Mouse (Mus musculus): Measurements from ENCODE around the gene Mta1. TPM values are rescaled to one million over a fixed set of nuclear protein-coding genes. Genes with fewer than 3 reads are reported as not detected.
A peak's percentile ranks its signal among the peaks of the same experiment; 100 is the strongest.

Mta1 gene
- polyA plus RNA-seq, 1 experiment from 2014 or later = 4.9 TPM

DNA sequence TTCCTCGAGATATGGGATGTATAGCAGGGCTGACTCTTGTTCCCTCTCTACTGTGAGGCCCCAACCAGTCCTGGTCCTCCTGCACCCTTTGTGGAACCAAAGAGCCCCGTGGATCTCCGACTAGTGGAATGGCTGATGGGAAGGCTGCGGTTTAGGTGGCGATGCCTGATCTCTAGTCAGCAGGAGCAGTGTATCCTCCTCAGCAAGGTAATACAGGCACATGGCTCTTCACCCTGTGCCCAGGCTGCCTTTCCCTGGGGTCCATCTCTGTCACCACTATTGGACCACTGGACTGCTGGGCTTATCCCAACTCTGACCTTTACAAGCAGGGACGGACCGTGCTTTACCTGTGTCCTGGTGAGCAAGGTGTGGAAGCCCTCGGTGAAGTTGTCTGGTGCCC lies 59.4 kb downstream of the Mta1 start:
- Histone ChIP-seq H3K4me2 (replicated peaks; ENCODE audit: low read depth) (peak overlapping the region; percentile 88), H3K36me3 (ENCODE audit: control insufficient read depth, insufficient read depth) (peaks cover 10% of the 10 kb centered on the region), H3K4me1 (replicated peaks; ENCODE audit: control insufficient read depth, insufficient read depth, low read length) (peaks cover 3% of the 10 kb centered on the region), H3K27me3 (replicated peaks; ENCODE audit: control insufficient read depth, insufficient read depth, low read length) (no peaks in the 10 kb centered on the region), H3K9me3 (ENCODE audit: control insufficient read depth) (no peaks in the 10 kb centered on the region), H3K27ac (ENCODE audit: low read depth, low read length) (no peak overlapping the region), H3K4me3 (ENCODE audit: low read depth, low read length) (no peak overlapping the region), H3K9ac (ENCODE audit: low read depth, low read length) (no peak overlapping the region)
- ATAC-seq = no peak
- 81% methylated on average over 8 of the region's 8 CpGs for WGBS
- no peak for TF ChIP-seq CTCF (IDR thresholded peaks at IDR 0.05; ENCODE audit: low read depth)

GRCm38 (mm10) chr12:113157971-113158370 lies 59.9 kb downstream of the Mta1 start:
- Histone ChIP-seq H3K27me3 (replicated peaks; ENCODE audit: control insufficient read depth, insufficient read depth, low read length) (no peaks in the 10 kb centered on the region), H3K4me1 (replicated peaks; ENCODE audit: control insufficient read depth, insufficient read depth, low read length) (peaks cover 3% of the 10 kb centered on the region; the same call in 1 of the 2 replicates), H3K4me2 (replicated peaks; ENCODE audit: low read depth) (no peak overlapping the region), H3K27ac (ENCODE audit: low read depth, low read length) (no peak overlapping the region), H3K4me3 (ENCODE audit: low read depth, low read length) (no peak overlapping the region), H3K36me3 (ENCODE audit: control insufficient read depth, insufficient read depth) (peaks cover 12% of the 10 kb centered on the region), H3K9ac (ENCODE audit: low read depth, low read length) (no peak overlapping the region), H3K9me3 (ENCODE audit: control insufficient read depth) (no peaks in the 10 kb centered on the region)
- 95% methylated on average over 8 of the region's 8 CpGs for WGBS
- no peak for ATAC-seq
- TF ChIP-seq CTCF (IDR thresholded peaks at IDR 0.05; ENCODE audit: low read depth) = no peak

DNA sequence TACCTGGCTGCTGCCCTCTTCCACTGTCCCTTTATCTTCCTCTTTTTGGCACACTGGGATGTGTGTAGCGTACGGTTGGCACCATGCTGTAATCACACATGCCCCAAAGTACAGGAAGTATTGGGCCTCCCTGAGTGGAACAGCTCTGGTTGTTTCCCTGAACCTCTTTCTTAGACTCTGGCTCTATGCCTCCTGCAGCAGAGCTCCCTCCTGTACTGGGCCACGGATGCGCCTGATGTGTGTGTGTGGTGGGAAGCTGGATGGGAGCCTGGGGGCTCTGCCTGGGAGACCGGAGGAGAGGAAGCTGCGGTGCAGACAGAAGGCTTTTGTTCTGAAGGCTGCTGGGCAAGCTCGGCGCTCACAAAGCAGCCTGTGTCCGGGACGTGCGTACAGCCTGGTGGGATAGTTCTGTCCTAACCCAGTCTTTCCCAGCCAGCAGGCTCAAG lies 65.5 kb downstream of the Mta1 start:
- H3K27me3 ChIP-seq (replicated peaks; ENCODE audit: control insufficient read depth, insufficient read depth, low read length) = no peaks in the 10 kb centered on the region
- TF ChIP-seq CTCF (IDR thresholded peaks at IDR 0.05; ENCODE audit: low read depth) = no peak
- no peak overlapping the region for H3K27ac ChIP-seq (ENCODE audit: low read depth, low read length)
- no peaks in the 10 kb centered on the region for H3K9me3 ChIP-seq (ENCODE audit: control insufficient read depth)
- no peak overlapping the region for H3K9ac ChIP-seq (ENCODE audit: low read depth, low read length)
- ATAC-seq = no peak
- H3K36me3 ChIP-seq (ENCODE audit: control insufficient read depth, insufficient read depth) = peaks cover 23% of the 10 kb centered on the region
- WGBS = 94% methylated on average over 11 of the region's 11 CpGs
- H3K4me3 ChIP-seq (ENCODE audit: low read depth, low read length) = no peak overlapping the region
- no peak overlapping the region for H3K4me2 ChIP-seq (replicated peaks; ENCODE audit: low read depth)
- H3K4me1 ChIP-seq (replicated peaks; ENCODE audit: control insufficient read depth, insufficient read depth, low read length) = no peaks in the 10 kb centered on the region

DNA sequence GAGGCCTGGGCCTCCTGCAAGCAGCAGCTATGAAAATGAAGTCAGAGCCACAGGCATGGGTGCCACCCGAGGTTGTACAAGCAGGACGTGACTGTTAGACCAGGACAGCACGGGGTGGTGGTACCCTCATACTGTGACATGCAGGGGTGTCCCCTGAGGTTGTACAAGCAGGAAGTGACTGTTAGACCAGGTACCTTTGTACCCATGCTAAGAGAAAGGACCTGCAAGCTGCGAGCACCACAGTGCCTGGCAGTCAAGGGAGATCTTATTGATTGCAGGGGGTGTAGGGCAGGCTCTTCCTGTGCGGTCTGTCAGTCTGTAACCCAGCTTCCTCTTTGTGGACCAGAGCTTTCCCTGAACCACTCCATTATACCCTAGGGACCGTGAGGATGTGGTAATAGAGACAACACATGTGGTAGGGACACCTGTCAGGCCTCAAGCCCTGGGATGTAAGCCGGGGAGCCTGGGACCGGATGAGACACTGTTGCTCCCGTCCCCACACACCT lies 70.0 kb downstream of the Mta1 start:
- Histone ChIP-seq H3K9me3 (ENCODE audit: control insufficient read depth) (no peaks in the 10 kb centered on the region), H3K36me3 (ENCODE audit: control insufficient read depth, insufficient read depth) (0 out of 2 replicates have a peak, but pooled peaks cover 10% of the 10 kb centered on the region), H3K4me3 (ENCODE audit: low read depth, low read length) (no peak overlapping the region), H3K27me3 (replicated peaks; ENCODE audit: control insufficient read depth, insufficient read depth, low read length) (no peaks in the 10 kb centered on the region), H3K4me2 (replicated peaks; ENCODE audit: low read depth) (no peak overlapping the region), H3K9ac (ENCODE audit: low read depth, low read length) (no peak overlapping the region), H3K4me1 (replicated peaks; ENCODE audit: control insufficient read depth, insufficient read depth, low read length) (no peaks in the 10 kb centered on the region), H3K27ac (ENCODE audit: low read depth, low read length) (no peak overlapping the region)
- no peak for TF ChIP-seq CTCF (IDR thresholded peaks at IDR 0.05; ENCODE audit: low read depth)
- WGBS = 67% methylated on average over 9 of the region's 9 CpGs
- ATAC-seq = no peak

- no peaks in the 10 kb centered on the region for H3K4me1 ChIP-seq (replicated peaks; ENCODE audit: control insufficient read depth, insufficient read depth, low read length)
- no peak for ATAC-seq
- no peak overlapping the region for H3K4me3 ChIP-seq (ENCODE audit: low read depth, low read length)
- WGBS = 80% methylated on average over 18 of the region's 18 CpGs
- no peaks in the 10 kb centered on the region for H3K36me3 ChIP-seq (ENCODE audit: control insufficient read depth, insufficient read depth)
- H3K4me2 ChIP-seq (replicated peaks; ENCODE audit: low read depth) = no peak overlapping the region
- no peak for TF ChIP-seq CTCF (IDR thresholded peaks at IDR 0.05; ENCODE audit: low read depth)
- no peaks in the 10 kb centered on the region for H3K9me3 ChIP-seq (ENCODE audit: control insufficient read depth)
- H3K27ac ChIP-seq (ENCODE audit: low read depth, low read length) = no peak overlapping the region
- no peak overlapping the region for H3K9ac ChIP-seq (ENCODE audit: low read depth, low read length)
- no peaks in the 10 kb centered on the region for H3K27me3 ChIP-seq (replicated peaks; ENCODE audit: control insufficient read depth, insufficient read depth, low read length)
Measured at GRCm38 (mm10) chr12:113176960-113177725, 79.1 kb downstream of the Mta1 start.

- no peaks in the 10 kb centered on the region for H3K9me3 ChIP-seq (ENCODE audit: control insufficient read depth)
- no peak overlapping the region for H3K4me3 ChIP-seq (ENCODE audit: low read depth, low read length)
- H3K27me3 ChIP-seq (replicated peaks; ENCODE audit: control insufficient read depth, insufficient read depth, low read length) = peaks cover 16% of the 10 kb centered on the region
- no peak for TF ChIP-seq CTCF (IDR thresholded peaks at IDR 0.05; ENCODE audit: low read depth)
- no peak overlapping the region for H3K27ac ChIP-seq (ENCODE audit: low read depth, low read length)
- 31% methylated on average over 4 of the region's 4 CpGs for WGBS
- 0 out of 2 replicates have a peak, but pooled peaks cover under 1% of the 10 kb centered on the region for H3K4me1 ChIP-seq (replicated peaks; ENCODE audit: control insufficient read depth, insufficient read depth, low read length)
- H3K36me3 ChIP-seq (ENCODE audit: control insufficient read depth, insufficient read depth) = no peaks in the 10 kb centered on the region
- no peak for ATAC-seq
- H3K9ac ChIP-seq (ENCODE audit: low read depth, low read length) = no peak overlapping the region
- no peak overlapping the region for H3K4me2 ChIP-seq (replicated peaks; ENCODE audit: low read depth)
Measured at GRCm38 (mm10) chr12:113181020-113181419, 82.9 kb downstream of the Mta1 start.
